Mouse (Mus musculus) megakaryocyte, embryonic 14.5 days (primary cell): ENCODE data around the gene Saa3.
"Not testable (repeated sequence)": the region's sequence is repeated elsewhere in the genome, so short reads cannot be mapped to it uniquely, and the experiment has no call there.

ENCODE experiments used
- FLI1 ChIP-seq: IDR thresholded peaks from 2 replicates; pipeline ENCODE4 v1.6.1; 2012; ENCODE audit warnings: low read length, inconsistent platforms, mixed read lengths
- GATA1 ChIP-seq: IDR thresholded peaks from 3 replicates; pipeline ENCODE4 v1.6.1; 2012; ENCODE audit warnings: mixed read lengths, low read length, inconsistent platforms, borderline replicate concordance

- not testable (repeated sequence) for TF ChIP-seq GATA1, FLI1
Measured at GRCm38 (mm10) chr7:46742880-46743279, 27.4 kb upstream of the Saa3 start, which contains the start of gene Saa1.
